In the genomic region with DNA sequence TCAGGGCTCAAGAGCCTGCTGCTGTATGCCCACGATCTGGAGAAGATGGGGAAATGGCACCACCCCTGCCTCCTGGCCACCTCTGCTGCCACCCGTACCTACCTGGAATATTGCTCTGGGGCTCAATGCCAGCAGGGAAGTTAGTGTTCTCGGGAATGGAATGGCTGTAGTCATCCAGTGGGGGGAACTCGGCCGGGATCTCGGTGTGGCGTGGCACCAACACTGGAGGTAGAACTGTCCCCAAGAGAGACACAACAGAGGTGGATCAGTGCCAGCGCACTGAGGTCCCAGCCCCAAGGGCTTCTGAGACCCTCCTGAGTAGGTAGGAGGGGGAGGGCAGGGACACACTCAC, we compare ENCODE assay signal across 13 mouse cellular contexts.
DNase-seq lines count a peak whose midpoint lies in the region; ATAC-seq and TF ChIP-seq lines count a peak whose summit lies in the region.
"Had no signal": no experiment of that assay in that cellular context is flagged by ENCODE, and none has a peak within 500 bp of the region (broad histone marks: within the 10 kb centered on the region; RNA-seq: fewer than 3 reads in every experiment).

No protein-coding gene starts in this region.

- no peak for TF ChIP-seq CTCF in gastrocnemius, adult 2 months (IDR thresholded peaks at IDR 0.05)

- H3K4me2 ChIP-seq in intestine, embryonic 16.5 days (ENCODE audit: low read depth, low read length) = 0 out of 2 replicates have a peak overlapping the region, but pooled peaks have one; percentile 5
- no peak overlapping the region for H3K4me2 ChIP-seq in intestine, embryonic 15.5 days (replicated peaks)
- H3K4me2 ChIP-seq: liver, embryonic 13.5 days had no signal

- DNase-seq in gastrocnemius, adult 2 months = no peak
- no peak for DNase-seq in gastrocnemius, adult 8-10 months (ENCODE audit: low spot score in 2 of 2)
- DNase-seq in testis, postnatal 10 days (ENCODE audit: low spot score) = peak; percentile 62
- no peak for DNase-seq in testis, postnatal 14 days (ENCODE audit: low spot score)
- no peak for DNase-seq in B cell, adult 2 months
- no peak for DNase-seq in ovary, postnatal 14 days (ENCODE audit: low spot score)
- DNase-seq: cerebellum, adult 2 months; liver, embryonic 13.5 days; thymus, postnatal 36 days had no signal

- peak overlapping the region; percentile 95 for H3K27ac ChIP-seq in gastrocnemius, adult 2 months
- H3K27ac ChIP-seq in intestine, embryonic 16.5 days (ENCODE audit: low read length) = peak overlapping the region; percentile 43; the same call in 1 of the 2 replicates
- no peak overlapping the region for H3K27ac ChIP-seq in intestine, embryonic 15.5 days
- H3K27ac ChIP-seq: liver, embryonic 13.5 days; macrophage had no signal

- 0 out of 2 replicates have a peak overlapping the region, but pooled peaks have one; percentile 11 for H3K9ac ChIP-seq in intestine, embryonic 16.5 days (ENCODE audit: low read depth, low read length)
- no peak overlapping the region for H3K9ac ChIP-seq in intestine, embryonic 15.5 days
- H3K9ac ChIP-seq: liver, embryonic 13.5 days had no signal

- H3K4me1 ChIP-seq in intestine, embryonic 16.5 days (ENCODE audit: control insufficient read depth, insufficient read depth, low read length) = peaks cover 61% of the 10 kb centered on the region
- H3K4me1 ChIP-seq in intestine, embryonic 15.5 days (replicated peaks) = peaks cover 65% of the 10 kb centered on the region

- no peak for ATAC-seq in intestine, embryonic 16.5 days
- no peak for ATAC-seq in intestine, embryonic 15.5 days

- H3K9me3 ChIP-seq in intestine, embryonic 16.5 days (ENCODE audit: control insufficient read depth, low read length) = no peaks in the 10 kb centered on the region
- H3K9me3 ChIP-seq in intestine, embryonic 15.5 days = no peaks in the 10 kb centered on the region
- H3K9me3 ChIP-seq: liver, embryonic 13.5 days had no signal

- WGBS in intestine, embryonic 16.5 days = 80% methylated on average over 8 of the region's 8 CpGs
- WGBS in intestine, embryonic 15.5 days = 76% methylated on average over 8 of the region's 8 CpGs

- intact Hi-C loops in gastrocnemius, adult 2 months (cut with DNase I) = loop anchor here (2.0 kb wide), 1 partner anchor 35 kb away; no protein-coding TSS in a partner anchor

- peak overlapping the region; percentile 76 for H3K4me3 ChIP-seq in gastrocnemius, adult 2 months
- no peak overlapping the region for H3K4me3 ChIP-seq in intestine, embryonic 16.5 days (ENCODE audit: low read length)
- no peak overlapping the region for H3K4me3 ChIP-seq in intestine, embryonic 15.5 days (replicated peaks)
- H3K4me3 ChIP-seq: liver, embryonic 13.5 days; myocyte had no signal

- H3K36me3 ChIP-seq in intestine, embryonic 16.5 days (ENCODE audit: control insufficient read depth, insufficient read depth, low read length) = no peaks in the 10 kb centered on the region; the same call in 1 of the 2 replicates
- peaks cover 13% of the 10 kb centered on the region; the same call in 1 of the 2 replicates for H3K36me3 ChIP-seq in intestine, embryonic 15.5 days

- H3K27me3 ChIP-seq in intestine, embryonic 16.5 days (replicated peaks; ENCODE audit: control insufficient read depth, insufficient read depth, low read length) = no peaks in the 10 kb centered on the region
- no peaks in the 10 kb centered on the region for H3K27me3 ChIP-seq in intestine, embryonic 15.5 days (replicated peaks)
- H3K27me3 ChIP-seq: liver, embryonic 13.5 days had no signal
